Mouse (Mus musculus) R1 (cell line): ENCODE measurements around the gene Has3.
"Not testable (repeated sequence)": the region's sequence is repeated elsewhere in the genome, so short reads cannot be mapped to it uniquely, and the experiment has no call there.

Experiments
- DNase-seq: peaks from one replicate; pipeline ENCODE4 v3.0.0-alpha.2; 2018; ENCODE audit warnings: low read depth, low spot score

Gene Has3

GRCm38 (mm10) chr8:106870051-106870450 lies at the start of gene Has3:
TSS of gene Has3 (plus strand) at chr8:106870242.
- peak; percentile 68 for DNase-seq

- DNase-seq = no peak
Observed at GRCm38 (mm10) chr8:106820553-106821515, 49.2 kb upstream of the Has3 start.

- DNase-seq = peak; percentile 66
Observed at GRCm38 (mm10) chr8:106828921-106829320, 41.1 kb upstream of the Has3 start.

- DNase-seq = no peak
Observed at GRCm38 (mm10) chr8:106829526-106830045, 40.5 kb upstream of the Has3 start.

- no peak for DNase-seq
Observed at GRCm38 (mm10) chr8:106834899-106835298, 35.1 kb upstream of the Has3 start.

GRCm38 (mm10) chr8:106836525-106836924 lies 33.5 kb upstream of the Has3 start:
- DNase-seq = no peak

- no peak for DNase-seq
Observed at GRCm38 (mm10) chr8:106838803-106839202, 31.2 kb upstream of the Has3 start.

- DNase-seq = no peak
Observed at GRCm38 (mm10) chr8:106839209-106840001, 30.6 kb upstream of the Has3 start.

GRCm38 (mm10) chr8:106850034-106850433 lies 20.0 kb upstream of the Has3 start:
- no peak for DNase-seq

- no peak for DNase-seq
Observed at GRCm38 (mm10) chr8:106854534-106855241, 15.4 kb upstream of the Has3 start.

GRCm38 (mm10) chr8:106855242-106855562 lies 14.8 kb upstream of the Has3 start:
- no peak for DNase-seq

GRCm38 (mm10) chr8:106862845-106863244 lies 7.2 kb upstream of the Has3 start:
- peak; percentile 34 for DNase-seq

- DNase-seq = no peak
Observed at GRCm38 (mm10) chr8:106865354-106865753, 4.7 kb upstream of the Has3 start.

- peak; percentile 88 for DNase-seq
Observed at GRCm38 (mm10) chr8:106870537-106871327, 690 bp downstream of the Has3 start.

- DNase-seq = no peak
Observed at GRCm38 (mm10) chr8:106871328-106871926, 1.4 kb downstream of the Has3 start.

GRCm38 (mm10) chr8:106871931-106872371 lies 1.9 kb downstream of the Has3 start:
- peak; percentile 70 for DNase-seq

- peak; percentile 92 for DNase-seq
Observed at GRCm38 (mm10) chr8:106872454-106873034, 2.5 kb downstream of the Has3 start.

GRCm38 (mm10) chr8:106880121-106880707 lies 10.2 kb downstream of the Has3 start:
- DNase-seq = no peak

GRCm38 (mm10) chr8:106884094-106884493 lies 14.1 kb downstream of the Has3 start:
- not testable (repeated sequence) for DNase-seq
